Mouse (Mus musculus) megakaryocyte progenitor cell, adult 5-6 weeks (primary cell): ENCODE data around the gene Gm20695. TPM values are rescaled to one million over a fixed set of nuclear protein-coding genes. Genes with fewer than 3 reads are reported as not detected.
A peak's percentile ranks its signal among the peaks of the same experiment; 100 is the strongest.
"Not testable (repeated sequence)": the region's sequence is repeated elsewhere in the genome, so short reads cannot be mapped to it uniquely, and the experiment has no call there.

Source experiments
- ATAC-seq: replicated peaks from 2 replicates; pipeline ENCODE4 v1.8.0; 2016; ENCODE audit warnings: mild to moderate bottlenecking, moderate TSS enrichment, inconsistent platforms; ENCODE audit not compliant: poor library complexity
- total RNA-seq, 2 experiments: library from RNA; stranded (forward) in 1 of 2; stranded (reverse) in 1 of 2; fragments of 157-497, 149-512 nt in 1 of 2; fragments of 200-1000 nt in 1 of 2; gene quantifications; 2 replicates each; pipeline versions ENCODE4 v1.2.3 to v1.2.4; 2015 to 2017

Gene Gm20695
- total RNA-seq (2015) (not detected in 2 replicates), total RNA-seq (2017) (0.21 and 1.3 TPM in 2 replicates)

- ATAC-seq, result peak; percentile 97
These were observed at the start of gene Gm20695, which contains the start of gene Zfp597 for GRCm38 (mm10) chr16:3884201-3885064. Gene Gm20695, plus strand, starts transcription at chr16:3884648. Gene Zfp597, minus strand, starts transcription at chr16:3884561.

DNA sequence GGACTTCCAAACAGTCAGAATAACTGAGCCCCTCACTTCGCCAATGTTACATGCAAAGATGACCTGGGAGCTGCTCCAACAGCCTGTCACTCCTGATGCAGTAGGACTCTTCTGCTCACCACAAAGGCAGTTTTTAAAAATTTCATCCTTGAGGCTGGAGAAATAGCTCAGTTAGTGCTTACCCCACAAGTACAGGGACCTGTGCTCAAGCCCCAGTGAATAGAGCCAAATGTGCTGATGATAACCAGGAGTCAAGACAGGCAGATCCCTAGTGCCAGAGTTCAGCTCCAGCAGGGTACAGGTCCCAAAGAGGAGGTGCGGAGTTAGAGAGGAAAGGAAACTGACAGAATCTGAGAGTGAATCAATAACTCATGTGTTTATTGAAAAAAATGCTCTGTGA, 49.0 kb upstream of the Gm20695 start:
- ATAC-seq, result no peak

DNA sequence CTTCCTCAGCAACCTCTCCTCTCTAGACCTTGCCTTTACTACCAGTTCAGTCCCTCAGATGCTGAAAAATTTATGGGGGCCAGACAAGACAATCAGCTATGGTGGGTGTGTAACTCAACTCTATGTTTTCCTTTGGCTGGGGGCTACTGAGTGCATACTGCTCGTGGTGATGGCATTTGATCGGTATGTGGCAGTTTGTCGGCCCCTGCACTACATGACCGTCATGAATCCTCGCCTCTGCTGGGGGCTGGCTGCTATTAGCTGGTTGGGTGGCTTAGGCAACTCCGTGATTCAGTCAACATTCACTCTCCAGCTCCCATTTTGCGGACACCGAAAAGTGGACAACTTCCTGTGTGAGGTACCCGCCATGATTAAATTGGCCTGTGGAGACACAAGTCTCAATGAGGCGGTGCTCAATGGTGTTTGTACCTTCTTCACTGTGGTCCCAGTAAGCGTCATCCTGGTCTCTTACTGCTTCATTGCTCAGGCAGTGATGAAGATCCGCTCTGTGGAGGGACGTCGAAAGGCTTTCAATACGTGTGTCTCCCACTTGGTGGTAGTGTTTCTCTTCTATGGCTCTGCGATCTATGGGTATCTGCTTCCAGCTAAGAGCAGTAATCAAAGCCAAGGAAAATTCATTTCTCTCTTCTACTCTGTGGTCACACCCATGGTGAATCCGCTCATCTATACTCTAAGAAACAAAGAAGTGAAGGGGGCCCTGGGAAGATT, 45.1 kb upstream of the Gm20695 start:
- peak; percentile 76 for ATAC-seq

- ATAC-seq, result no peak
These were observed 41.5 kb upstream of the Gm20695 start for GRCm38 (mm10) chr16:3842989-3843388.

DNA sequence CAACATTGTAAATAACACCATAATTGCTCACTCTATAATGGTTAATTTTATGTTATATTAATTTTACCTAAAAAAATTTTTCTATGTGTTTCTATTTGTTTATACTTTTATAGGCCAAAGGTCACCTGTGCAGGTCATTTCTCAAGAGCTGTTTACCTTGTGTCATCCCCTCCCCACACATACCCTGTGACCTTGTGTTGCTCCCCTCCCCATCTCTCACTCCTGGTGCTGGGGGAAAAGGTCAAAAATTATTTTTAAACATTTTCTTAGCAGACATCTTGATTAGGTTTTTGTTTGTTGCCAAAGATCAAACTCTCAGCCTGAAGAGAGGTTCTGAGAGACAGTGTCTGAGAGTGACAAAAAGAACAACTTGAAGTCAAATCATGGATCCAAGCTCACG, 40.7 kb upstream of the Gm20695 start:
- no peak for ATAC-seq

GRCm38 (mm10) chr16:3846711-3847518, 37.5 kb upstream of the Gm20695 start, which contains the start of gene Zfp174:
Gene Zfp174, plus strand, starts transcription at chr16:3847268.
- peak; percentile 98 for ATAC-seq

DNA sequence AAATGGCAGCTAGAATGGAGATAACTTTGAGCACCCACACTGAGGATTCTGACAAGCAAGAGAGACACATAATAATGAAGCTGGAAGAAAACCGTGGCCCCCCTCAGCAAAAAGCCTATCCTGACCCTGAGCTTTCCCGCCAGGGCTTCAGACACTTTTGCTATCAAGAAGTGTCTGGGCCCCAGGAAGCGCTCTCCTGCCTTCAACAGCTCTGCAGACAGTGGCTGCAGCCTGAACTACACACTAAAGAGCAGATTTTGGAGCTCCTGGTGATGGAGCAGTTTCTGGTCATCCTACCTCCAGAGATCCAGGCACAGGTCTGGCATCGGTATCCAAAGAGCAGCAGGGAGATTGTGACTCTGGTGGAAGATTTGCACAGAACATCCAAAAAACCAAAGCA, 36.6 kb upstream of the Gm20695 start:
- ATAC-seq, result no peak

- no peak for ATAC-seq
These were observed 36.0 kb upstream of the Gm20695 start for GRCm38 (mm10) chr16:3848416-3848815.

DNA sequence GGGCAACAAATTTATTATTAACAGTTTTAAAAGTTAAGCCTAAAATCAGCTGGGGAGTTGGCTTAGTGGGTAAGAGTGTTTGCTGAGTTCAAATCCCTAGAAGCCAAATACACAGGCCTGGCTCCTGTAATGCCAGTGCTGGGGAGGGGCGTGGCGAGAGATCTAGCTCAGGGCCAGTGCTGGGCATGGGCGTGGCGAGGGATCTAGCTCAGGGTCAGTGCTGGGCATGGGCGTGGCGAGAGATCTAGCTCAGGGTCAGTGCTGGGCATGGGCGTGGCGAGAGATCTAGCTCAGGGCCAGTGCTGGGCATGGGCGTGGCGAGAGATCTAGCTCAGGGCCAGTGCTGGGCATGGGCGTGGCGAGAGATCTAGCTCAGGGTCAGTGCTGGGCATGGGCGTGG, 33.1 kb upstream of the Gm20695 start:
- ATAC-seq, result not testable (repeated sequence)

DNA sequence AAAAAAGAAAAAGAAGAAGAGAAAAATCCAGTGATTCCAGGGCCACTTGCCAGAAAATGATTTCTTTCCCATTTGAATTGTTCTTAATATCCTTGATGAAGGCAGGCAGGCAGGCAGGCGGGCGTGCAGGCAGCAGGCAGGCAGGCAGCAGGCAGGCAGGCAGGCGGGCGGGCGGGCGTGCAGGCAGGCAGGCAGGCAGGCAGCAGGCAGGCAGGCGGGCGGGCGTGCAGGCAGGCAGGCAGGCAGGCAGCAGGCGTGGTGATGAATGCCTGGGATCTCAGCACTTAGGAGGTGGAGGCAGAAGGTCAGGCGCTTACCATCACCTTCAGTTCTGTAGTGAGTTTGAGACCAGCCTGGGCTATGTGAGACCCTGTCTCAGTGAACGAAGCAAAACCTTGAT, 31.9 kb upstream of the Gm20695 start:
- ATAC-seq, result no peak

DNA sequence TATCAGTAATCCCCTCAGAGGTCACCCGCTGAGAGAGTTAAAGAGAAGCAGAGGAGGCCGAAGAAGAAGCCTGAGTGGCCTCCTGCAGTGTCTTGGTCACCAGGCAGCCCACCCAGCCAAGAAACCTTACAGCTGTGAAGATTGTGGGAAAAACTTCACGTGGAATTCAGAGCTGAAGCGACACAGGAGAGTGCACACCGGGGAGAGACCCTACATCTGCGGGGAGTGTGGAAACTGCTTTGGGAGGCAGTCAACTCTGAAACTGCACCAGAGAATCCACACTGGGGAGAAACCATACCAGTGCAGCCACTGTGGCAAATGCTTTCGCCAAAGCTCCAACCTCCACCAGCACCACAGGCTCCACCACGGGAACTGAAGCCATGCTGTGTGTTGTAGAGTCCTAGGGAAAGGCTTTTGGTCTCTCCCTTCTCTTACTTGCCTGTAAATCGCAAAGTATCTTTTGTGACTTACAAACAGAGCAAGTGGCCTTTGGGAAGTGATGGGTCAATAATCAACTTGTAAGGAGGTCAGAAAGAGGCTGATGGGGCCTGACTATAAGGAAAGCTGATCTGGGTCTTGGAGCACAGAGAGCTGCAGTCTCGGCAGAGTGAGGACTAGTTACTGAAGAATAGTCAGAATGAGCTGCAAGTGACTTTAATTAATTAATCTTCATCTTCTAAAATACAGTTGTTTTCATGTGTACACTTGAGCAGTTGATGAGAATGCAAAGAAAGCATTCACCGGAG, 29.8 kb upstream of the Gm20695 start:
- no peak for ATAC-seq

- peak; percentile 70 for ATAC-seq
These were observed 28.7 kb upstream of the Gm20695 start for GRCm38 (mm10) chr16:3855776-3856175.

DNA sequence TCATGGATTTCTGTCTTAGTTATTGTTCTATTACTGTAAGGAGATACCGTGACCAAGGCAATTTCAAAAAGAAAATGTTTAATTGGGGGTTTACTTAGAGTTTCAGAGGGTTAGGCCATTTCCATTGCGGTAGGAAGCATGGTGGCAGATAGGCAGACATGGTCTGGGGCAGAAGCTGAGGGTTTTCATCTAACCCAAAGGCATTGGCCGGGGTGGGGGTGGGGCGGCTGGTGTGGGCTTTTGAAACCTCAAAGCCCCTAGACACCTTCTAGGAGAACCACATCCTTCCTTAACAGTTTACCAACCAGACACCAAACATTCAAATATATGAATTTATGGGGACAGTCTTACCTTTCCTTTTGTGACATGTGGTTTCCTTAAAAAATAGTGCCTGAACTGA, 25.2 kb upstream of the Gm20695 start:
- peak; percentile 57 for ATAC-seq

- ATAC-seq, result peak; percentile 26
These were observed 12.6 kb upstream of the Gm20695 start for GRCm38 (mm10) chr16:3871815-3872214.

DNA sequence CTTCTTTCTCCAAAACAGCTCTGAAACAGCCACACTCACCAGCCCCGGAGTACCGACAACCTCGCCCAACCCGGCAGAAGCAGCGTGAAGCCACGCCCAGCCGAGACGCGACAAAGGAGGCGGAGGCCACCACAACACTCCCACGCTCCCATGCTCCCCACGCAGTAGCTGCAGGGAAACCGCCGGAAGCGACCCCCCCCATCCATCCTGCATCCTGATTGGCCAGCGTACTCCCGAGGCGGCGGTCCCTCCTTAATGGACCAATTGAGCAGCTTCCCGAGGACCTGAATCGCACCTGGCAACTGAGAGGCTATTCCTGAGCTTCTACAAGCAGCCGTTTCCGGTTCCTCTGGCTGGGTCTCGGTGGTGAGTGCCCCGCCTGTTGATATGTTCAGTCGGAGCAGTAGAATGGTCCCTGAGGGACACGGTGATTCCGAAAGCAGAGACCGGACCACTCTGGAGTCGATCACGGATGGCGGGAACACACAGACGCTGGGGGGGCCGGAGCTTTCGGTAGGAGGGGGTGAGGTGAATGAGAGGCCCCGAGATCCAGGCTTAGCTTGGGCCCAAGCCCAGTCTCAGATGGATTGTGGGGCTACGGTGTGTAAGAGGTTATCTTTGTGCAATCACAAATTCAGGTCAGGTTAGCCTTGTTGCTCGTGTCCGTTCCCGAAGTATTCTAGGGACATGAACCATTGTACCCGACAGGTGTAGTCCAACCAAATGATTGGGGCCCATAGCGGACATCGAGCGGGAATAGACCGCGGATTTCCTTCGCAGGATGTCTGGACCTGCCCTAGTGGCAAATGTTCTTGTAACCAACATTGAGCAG, 12.0 kb upstream of the Gm20695 start, which contains the start of gene Naa60:
Naa60 (plus strand) TSS at position 160 of the 832 bp plus-strand sequence.
- peak; percentile 98 for ATAC-seq

DNA sequence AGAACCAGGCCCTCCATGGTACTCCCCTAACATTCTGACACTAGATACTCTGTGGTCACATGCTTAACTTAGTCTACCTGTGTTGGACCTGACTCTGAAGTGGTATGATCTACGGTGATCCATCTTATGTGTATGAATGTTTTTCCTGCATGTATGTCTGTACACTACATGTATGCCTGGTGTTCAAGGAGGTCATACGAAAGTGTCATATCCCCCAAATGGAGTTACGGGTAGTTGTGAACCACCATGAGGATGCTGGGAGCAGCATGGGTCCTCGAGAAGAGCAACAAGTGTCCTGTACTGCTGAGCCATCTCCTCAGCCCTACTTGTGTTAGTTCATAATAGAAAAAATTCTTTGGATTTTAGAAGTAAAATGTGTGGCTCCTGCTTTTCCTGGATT, 8.1 kb upstream of the Gm20695 start:
- no peak for ATAC-seq

DNA sequence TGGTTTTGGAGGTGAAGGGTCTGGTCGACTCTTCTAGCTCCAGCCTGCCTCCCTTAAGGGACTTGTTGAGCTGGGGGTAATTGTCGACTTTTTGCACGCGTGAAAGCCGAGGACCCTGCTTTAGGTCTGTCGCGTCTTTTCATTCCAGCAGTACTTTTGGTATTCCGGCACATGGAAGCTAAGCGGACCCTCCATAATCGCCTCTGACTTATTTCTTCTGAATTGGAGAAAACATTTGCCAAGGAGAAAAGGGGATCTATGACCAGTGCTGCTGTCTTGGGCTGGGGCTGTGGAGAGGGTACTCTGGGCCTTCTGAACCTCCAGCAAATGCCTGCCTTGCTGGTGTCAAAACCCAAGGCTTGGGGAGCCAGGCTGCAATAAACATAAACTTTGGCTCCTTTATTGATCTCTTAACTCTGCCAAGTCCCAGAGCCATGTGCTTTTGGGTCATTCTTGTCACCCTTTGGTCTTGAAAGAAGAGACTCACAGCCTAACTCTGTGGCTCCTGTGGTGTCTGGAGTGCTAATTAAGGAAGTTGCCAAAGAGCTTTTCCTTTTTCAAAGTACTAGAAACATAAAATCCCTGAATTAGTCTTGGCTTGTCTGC, 720 bp downstream of the Gm20695 start:
- ATAC-seq, result peak; percentile 28

GRCm38 (mm10) chr16:3891621-3892295, 7.3 kb downstream of the Gm20695 start:
- no peak for ATAC-seq
